Mouse (Mus musculus) myocyte (in vitro differentiated cells): ENCODE data around the gene Vmn1r49. TPM values are rescaled to one million over a fixed set of nuclear protein-coding genes. Genes with fewer than 3 reads are reported as not detected.
"Not testable (repeated sequence)": the region's sequence is repeated elsewhere in the genome, so short reads cannot be mapped to it uniquely, and the experiment has no call there.

ENCODE experiments used
- H3K27me3 ChIP-seq: one replicate; pipeline ENCODE4 v1.6.1; 2011; ENCODE audit not compliant: control insufficient read depth, insufficient read depth, insufficient read length
- H3K36me3 ChIP-seq: one replicate; pipeline ENCODE4 v1.6.1; 2011; ENCODE audit not compliant: control insufficient read depth, insufficient read depth
- H3K4me2 ChIP-seq: one replicate; pipeline ENCODE4 v1.6.1; 2011; ENCODE audit warnings: low read depth, control low read depth
- H3K4me3 ChIP-seq: one replicate; pipeline ENCODE4 v1.5.1; 2011; ENCODE audit warnings: mild to moderate bottlenecking, control low read depth, moderate library complexity
- H3K79me2 ChIP-seq: one replicate; pipeline ENCODE4 v1.6.1; 2011; ENCODE audit not compliant: control insufficient read depth, insufficient read depth
- H3ac ChIP-seq: one replicate; pipeline ENCODE4 v1.6.1; 2011; ENCODE audit not compliant: control insufficient read depth, insufficient read length
- CEBPB ChIP-seq: IDR thresholded peaks from 2 replicates; pipeline ENCODE4 v1.6.1; 2011; ENCODE audit warnings: mild to moderate bottlenecking, moderate library complexity; ENCODE audit not compliant: poor library complexity, insufficient read depth, severe bottlenecking
- E2F4 ChIP-seq: IDR thresholded peaks from one replicate; pipeline ENCODE4 v1.6.1; 2011; ENCODE audit warnings: mild to moderate bottlenecking, control low read depth, moderate library complexity; ENCODE audit not compliant: insufficient read depth
- MAX ChIP-seq: IDR thresholded peaks from one replicate; pipeline ENCODE4 v1.6.1; 2011; ENCODE audit warnings: low read depth, mild to moderate bottlenecking, control low read depth
- MYOD1 ChIP-seq, 3 experiments: IDR thresholded peaks; one replicate each; pipeline ENCODE4 v1.6.1; 2011; ENCODE audit warnings: control low read depth in 2 of 3, low read depth in 2 of 3, mild to moderate bottlenecking in 2 of 3, moderate library complexity in 1 of 3; ENCODE audit not compliant: insufficient read length in 2 of 3, control insufficient read depth in 1 of 3
- MYOG ChIP-seq, 3 experiments: IDR thresholded peaks; one replicate each; pipeline ENCODE4 v1.6.1; 2011; ENCODE audit warnings: control low read depth in 2 of 3, low read depth in 2 of 3, mild to moderate bottlenecking in 2 of 3; ENCODE audit not compliant: insufficient read length in 2 of 3, control insufficient read depth in 1 of 3, insufficient read depth in 1 of 3
- POLR2A ChIP-seq: IDR thresholded peaks from one replicate; pipeline ENCODE4 v1.6.1; 2011; ENCODE audit warnings: low read depth, mild to moderate bottlenecking, control low read depth, moderate library complexity; ENCODE audit not compliant: insufficient read length
- POLR2AphosphoS2 ChIP-seq: IDR thresholded peaks from one replicate; pipeline ENCODE4 v1.6.1; 2011; ENCODE audit warnings: low read depth, control low read depth; ENCODE audit not compliant: insufficient read length
- REST ChIP-seq: IDR thresholded peaks from one replicate; pipeline ENCODE4 v1.6.1; 2011; ENCODE audit warnings: mild to moderate bottlenecking, control low read depth, moderate library complexity; ENCODE audit not compliant: insufficient read depth, insufficient read length
- SRF ChIP-seq: IDR thresholded peaks from one replicate; pipeline ENCODE4 v1.6.1; 2011; ENCODE audit warnings: low read depth; ENCODE audit not compliant: control insufficient read depth, insufficient read length
- TCF12 ChIP-seq: IDR thresholded peaks from one replicate; pipeline ENCODE4 v1.6.1; 2011; ENCODE audit warnings: mild to moderate bottlenecking, control low read depth; ENCODE audit not compliant: poor library complexity, insufficient read depth, severe bottlenecking
- TCF3 ChIP-seq: IDR thresholded peaks from one replicate; pipeline ENCODE4 v1.6.1; 2011; ENCODE audit warnings: low read depth, control low read depth; ENCODE audit not compliant: insufficient read length
- USF1 ChIP-seq: IDR thresholded peaks from one replicate; pipeline ENCODE4 v1.6.1; 2011; ENCODE audit warnings: low read depth, mild to moderate bottlenecking, control low read depth, moderate library complexity
- polyA plus RNA-seq: library from polyadenylated mRNA; unstranded; fragments of >200 nt; fragmentation: generic; extraction: Trizol; gene quantifications from one replicate; pipeline ENCODE4 v1.2.1, GENCODE M21; 2012; ENCODE audit warnings: missing spikeins

Vmn1r49 gene
- not detected for polyA plus RNA-seq

DNA sequence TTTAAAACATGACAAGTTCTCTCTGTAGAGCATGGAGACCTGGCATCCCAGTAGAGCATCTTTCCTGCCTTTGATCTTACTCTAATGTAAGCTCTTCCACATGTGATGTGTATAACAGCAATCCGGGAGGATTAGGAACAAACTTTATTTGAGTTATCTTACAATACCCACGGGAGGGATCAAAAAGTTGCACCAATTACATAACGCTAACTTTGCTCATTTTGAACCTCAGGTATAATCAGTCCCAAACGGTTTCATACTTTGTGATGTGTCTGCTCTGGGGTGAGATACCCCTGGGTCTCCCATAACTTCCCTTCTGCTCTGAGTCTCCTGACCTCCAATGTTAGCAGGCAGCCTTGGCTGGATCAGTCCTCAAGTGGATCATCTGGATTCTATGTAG lies at the start of gene Vmn1r49:
Gene Vmn1r49 (minus strand): TSS at position 101 of the 400 bp plus-strand sequence.
- H3K79me2 ChIP-seq: no peaks in the 10 kb centered on the region
- no peaks in the 10 kb centered on the region for H3K36me3 ChIP-seq
- no peaks in the 10 kb centered on the region for H3K27me3 ChIP-seq
- H3K4me3 ChIP-seq: no peak within 1 kb of the TSS
- no peak within 1 kb of the TSS for H3ac ChIP-seq
- no peak within 1 kb of the TSS for H3K4me2 ChIP-seq
- TF ChIP-seq REST: no peak

DNA sequence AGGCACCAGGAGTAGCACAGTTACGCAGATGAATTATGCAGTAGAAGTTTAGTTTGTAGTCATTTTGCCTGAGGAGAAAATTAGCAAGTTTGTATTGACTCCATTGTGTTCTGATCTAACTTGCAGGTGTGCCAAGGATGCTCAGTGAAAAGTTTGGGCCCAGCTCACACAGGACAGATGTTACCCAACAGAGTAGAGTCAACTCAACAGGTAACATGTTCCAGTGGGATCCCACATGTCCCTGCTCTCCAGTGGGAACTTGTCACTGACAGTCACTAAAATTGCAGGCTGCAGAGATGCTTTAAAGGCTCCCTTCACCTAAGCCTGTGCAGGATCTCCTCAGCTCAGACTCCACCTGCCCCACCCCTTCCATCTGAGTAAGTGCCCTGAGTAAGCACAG lies 44.0 kb upstream of the Vmn1r49 start, which contains the start of gene Vmn1r51:
Gene Vmn1r51 (plus strand): TSS at position 301 of the 400 bp plus-strand sequence.
- not testable (repeated sequence) for H3ac ChIP-seq, H3K79me2 ChIP-seq, H3K4me2 ChIP-seq, H3K27me3 ChIP-seq, H3K36me3 ChIP-seq, H3K4me3 ChIP-seq

GRCm38 (mm10) chr6:90101130-90101529 lies 22.8 kb upstream of the Vmn1r49 start, which contains the start of gene Vmn1r50:
Gene Vmn1r50, plus strand, starts transcription at chr6:90101430.
- no peak within 1 kb of the TSS for H3K4me2 ChIP-seq
- no peaks in the 10 kb centered on the region for H3K79me2 ChIP-seq
- H3K4me3 ChIP-seq: no peak within 1 kb of the TSS
- no peaks in the 10 kb centered on the region for H3K27me3 ChIP-seq
- H3ac ChIP-seq: no peak within 1 kb of the TSS
- no peaks in the 10 kb centered on the region for H3K36me3 ChIP-seq
- TF ChIP-seq TCF12: no peak

DNA sequence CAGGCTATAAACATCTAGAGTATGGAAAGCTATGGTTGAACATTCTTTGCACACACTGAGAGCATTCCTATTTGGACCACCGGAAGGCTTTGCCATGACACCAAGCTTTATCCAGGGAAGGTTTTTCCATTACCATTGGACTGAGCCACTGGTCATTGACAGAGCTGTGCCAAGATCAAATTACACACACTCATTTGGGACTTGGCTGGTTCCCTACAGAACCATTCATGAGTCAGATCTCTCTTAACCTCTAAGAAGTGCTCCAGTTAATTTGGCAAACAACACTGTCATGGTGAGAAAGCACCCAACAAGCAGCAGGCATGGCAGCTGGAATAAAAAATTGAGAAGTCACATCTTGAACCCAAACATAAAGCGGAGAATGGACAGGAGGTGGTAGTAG lies 22.3 kb upstream of the Vmn1r49 start:
- Histone ChIP-seq H3K36me3 (no peaks in the 10 kb centered on the region), H3K79me2 (no peaks in the 10 kb centered on the region), H3K4me2 (no peak overlapping the region), H3K27me3 (no peaks in the 10 kb centered on the region), H3K4me3 (no peak overlapping the region), H3ac (no peak overlapping the region)
- no peak for TF ChIP-seq SRF
- TF ChIP-seq TCF3: no peak
- no peak for TF ChIP-seq MAX
- TF ChIP-seq CEBPB: no peak
- TF ChIP-seq POLR2AphosphoS2: no peak
- no peak for TF ChIP-seq E2F4
- TF ChIP-seq REST: no peak
- TF ChIP-seq USF1: no peak
- TF ChIP-seq TCF12: no peak
- no peak for TF ChIP-seq MYOD1 (IDR thresholded peaks at IDR 0.05; ENCODE audit: control insufficient read depth in 1 of 3, insufficient read length in 2 of 3, low read depth in 2 of 3)
- no peak for TF ChIP-seq MYOG (IDR thresholded peaks at IDR 0.05; ENCODE audit: control insufficient read depth in 1 of 3, insufficient read depth in 1 of 3, insufficient read length in 2 of 3, low read depth in 2 of 3)
- no peak for TF ChIP-seq POLR2A

GRCm38 (mm10) chr6:90036741-90037140 lies 41.6 kb downstream of the Vmn1r49 start, which contains the start of gene Vmn1r48:
Gene Vmn1r48, minus strand, starts transcription at chr6:90036841.
- not testable (repeated sequence) for H3K4me2 ChIP-seq, H3K4me3 ChIP-seq, H3K27me3 ChIP-seq, H3K36me3 ChIP-seq, H3K79me2 ChIP-seq, H3ac ChIP-seq

Other genes starting within 250 kb of the Vmn1r49 start
- 0.02 TPM for gene Vmn1r42, start 202.1 kb downstream of the Vmn1r49 start, polyA plus RNA-seq
- gene Vmn1r43, start 202.1 kb downstream of the Vmn1r49 start, polyA plus RNA-seq: 0.04 TPM
- gene Vmn1r44, start 194.8 kb downstream of the Vmn1r49 start, polyA plus RNA-seq: not detected
- not detected for gene Vmn1r45, start 137.9 kb downstream of the Vmn1r49 start, polyA plus RNA-seq
- gene Vmn1r46, start 109.2 kb downstream of the Vmn1r49 start, polyA plus RNA-seq: not detected
- gene Vmn1r47, start 62.4 kb downstream of the Vmn1r49 start, polyA plus RNA-seq: not detected
- not detected for gene Vmn1r48, start 41.7 kb downstream of the Vmn1r49 start, polyA plus RNA-seq
- gene Vmn1r50, start 22.9 kb upstream of the Vmn1r49 start, polyA plus RNA-seq: not detected
- not detected for gene Vmn1r51, start 44.1 kb upstream of the Vmn1r49 start, polyA plus RNA-seq
- gene Vmn1r52, start 96.3 kb upstream of the Vmn1r49 start, polyA plus RNA-seq: not detected
- gene V1ra8, start 124.3 kb upstream of the Vmn1r49 start, polyA plus RNA-seq: not detected
- not detected for gene Vmn1r53, start 145.9 kb upstream of the Vmn1r49 start, polyA plus RNA-seq
- not detected for gene Vmn1r54, start 167.8 kb upstream of the Vmn1r49 start, polyA plus RNA-seq
- gene BC048671, start 222.7 kb upstream of the Vmn1r49 start, polyA plus RNA-seq: not detected
- 3.9 TPM for gene Chst13, start 246.7 kb upstream of the Vmn1r49 start, polyA plus RNA-seq